12 mouse cellular contexts compared by ENCODE assay signal in the genomic region with DNA sequence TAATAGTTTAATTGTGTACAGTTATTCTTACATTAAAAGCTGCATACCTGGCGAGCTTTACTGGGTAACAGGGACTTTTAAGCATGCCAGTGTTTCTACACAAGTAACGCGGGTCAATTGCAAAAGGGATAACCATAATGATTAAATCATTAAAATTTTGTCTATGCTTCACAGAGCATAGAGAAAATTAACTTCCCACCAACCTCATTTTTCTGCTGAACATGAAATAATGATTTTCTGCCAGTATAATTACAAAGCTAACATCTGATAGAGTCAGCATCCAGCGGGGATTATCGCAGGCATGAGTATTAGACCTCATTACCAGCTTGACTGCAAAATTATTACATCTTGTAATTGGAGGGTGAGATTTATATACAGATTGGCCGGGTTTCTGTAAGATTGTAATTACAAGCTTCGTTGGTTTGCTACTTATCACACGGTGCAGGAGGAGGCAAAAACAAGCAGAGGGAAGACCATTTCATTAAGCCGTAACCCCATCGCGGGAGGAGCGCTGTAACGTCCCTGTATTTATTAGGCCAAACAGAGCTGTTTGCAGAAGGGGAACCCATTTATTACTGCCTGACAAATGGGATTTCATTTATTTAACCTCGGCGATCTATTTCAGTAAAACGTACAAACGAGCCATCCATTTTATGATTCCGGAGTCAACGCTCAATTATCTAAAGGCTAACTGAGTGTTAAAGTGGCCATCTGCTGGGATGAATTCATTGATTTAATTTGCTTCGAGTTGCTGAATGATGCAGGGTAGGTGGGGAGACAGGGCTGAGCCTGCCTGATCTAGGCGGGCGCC.
DNase-seq lines count a peak whose midpoint lies in the region; ATAC-seq and TF ChIP-seq lines count a peak whose summit lies in the region.
"Had no signal": no experiment of that assay in that cellular context is flagged by ENCODE, and none has a peak within 500 bp of the region (broad histone marks: within the 10 kb centered on the region; RNA-seq: fewer than 3 reads in every experiment).

No protein-coding gene starts in this region.

- ATAC-seq in kidney, embryonic 16.5 days (ENCODE audit: low FRiP score, low TSS enrichment) = peak; percentile 78; the same call in 1 of the 2 replicates
- peak; percentile 93 for ATAC-seq in hindbrain, embryonic 13.5 days (ENCODE audit: low FRiP score)
- peak; percentile 89 for ATAC-seq in midbrain, postnatal 0 days (ENCODE audit: low FRiP score)
- ATAC-seq in granulocyte monocyte progenitor cell, adult 5-6 weeks (replicated peaks; ENCODE audit: poor library complexity, severe bottlenecking) = no peak

- H3K4me1 ChIP-seq in kidney, embryonic 16.5 days (ENCODE audit: insufficient read depth, low read length) = peaks cover 7% of the 10 kb centered on the region
- peaks cover 24% of the 10 kb centered on the region for H3K4me1 ChIP-seq in hindbrain, embryonic 13.5 days (replicated peaks)
- H3K4me1 ChIP-seq in midbrain, postnatal 0 days (ENCODE audit: insufficient read depth, low read length) = peaks cover 3% of the 10 kb centered on the region; the same call in 1 of the 2 replicates
- H3K4me1 ChIP-seq: embryonic facial prominence, embryonic 15.5 days had no signal

- no peak for DNase-seq in kidney, adult 8-10 months
- DNase-seq in brain, embryonic 18.5 days (ENCODE audit: low read depth, low spot score) = peak; percentile 58
- DNase-seq in midbrain, postnatal 0 days (ENCODE audit: low spot score) = peak; percentile 75
- no peak for DNase-seq in heart, postnatal 25 days (ENCODE audit: low spot score)
- no peak for DNase-seq in spleen, postnatal 36 days (ENCODE audit: low spot score in 2 of 2)
- DNase-seq: lung, postnatal 14 days; thymus, postnatal 14 days had no signal

- TF ChIP-seq CTCF in midbrain, postnatal 0 days (IDR thresholded peaks at IDR 0.05) = no peak

- intact Hi-C loops in heart, postnatal 25 days (cut with DNase I) = no loop called here

- H3K27me3 ChIP-seq in kidney, embryonic 16.5 days (ENCODE audit: insufficient read depth, low read length) = peaks cover 59% of the 10 kb centered on the region
- H3K27me3 ChIP-seq in hindbrain, embryonic 13.5 days = peaks cover 32% of the 10 kb centered on the region
- H3K27me3 ChIP-seq in midbrain, postnatal 0 days (ENCODE audit: insufficient read depth, low read length) = peaks cover 3% of the 10 kb centered on the region; the same call in 1 of the 2 replicates
- H3K27me3 ChIP-seq: embryonic facial prominence, embryonic 15.5 days; heart, embryonic 13.5 days had no signal

- H3K4me2 ChIP-seq in kidney, embryonic 16.5 days (replicated peaks; ENCODE audit: low read depth, low read length) = peak overlapping the region; percentile 44
- peak overlapping the region; percentile 40 for H3K4me2 ChIP-seq in hindbrain, embryonic 13.5 days
- H3K4me2 ChIP-seq in midbrain, postnatal 0 days (ENCODE audit: low read depth, low read length, poor library complexity, severe bottlenecking) = peak overlapping the region; percentile 50
- H3K4me2 ChIP-seq: embryonic facial prominence, embryonic 15.5 days; heart, embryonic 13.5 days had no signal

- no peaks in the 10 kb centered on the region for H3K9me3 ChIP-seq in kidney, embryonic 16.5 days (ENCODE audit: low read length)
- H3K9me3 ChIP-seq in hindbrain, embryonic 13.5 days = no peaks in the 10 kb centered on the region
- H3K9me3 ChIP-seq in midbrain, postnatal 0 days (ENCODE audit: low read length) = no peaks in the 10 kb centered on the region
- H3K9me3 ChIP-seq: embryonic facial prominence, embryonic 15.5 days; heart, embryonic 13.5 days had no signal

- H3K27ac ChIP-seq in kidney, embryonic 16.5 days (ENCODE audit: low read length) = no peak overlapping the region
- peak overlapping the region; percentile 70 for H3K27ac ChIP-seq in hindbrain, embryonic 13.5 days
- H3K27ac ChIP-seq in midbrain, postnatal 0 days (ENCODE audit: low read depth, low read length) = peak overlapping the region; percentile 57
- H3K27ac ChIP-seq: embryonic facial prominence, embryonic 15.5 days; heart, embryonic 13.5 days had no signal

- H3K4me3 ChIP-seq in kidney, embryonic 16.5 days (ENCODE audit: low read length) = peak overlapping the region; percentile 20
- H3K4me3 ChIP-seq in hindbrain, embryonic 13.5 days = peak overlapping the region; percentile 18
- peak overlapping the region; percentile 33 for H3K4me3 ChIP-seq in midbrain, postnatal 0 days (ENCODE audit: low read depth, low read length)
- H3K4me3 ChIP-seq: embryonic facial prominence, embryonic 15.5 days; heart, embryonic 13.5 days had no signal

- no peaks in the 10 kb centered on the region for H3K36me3 ChIP-seq in kidney, embryonic 16.5 days (ENCODE audit: insufficient read depth, low read length)
- H3K36me3 ChIP-seq in hindbrain, embryonic 13.5 days = no peaks in the 10 kb centered on the region
- H3K36me3 ChIP-seq in midbrain, postnatal 0 days (ENCODE audit: insufficient read depth, low read length) = no peaks in the 10 kb centered on the region
- H3K36me3 ChIP-seq: embryonic facial prominence, embryonic 15.5 days; heart, embryonic 13.5 days had no signal

- 16% methylated on average over 22 of the region's 22 CpGs for WGBS in kidney, embryonic 16.5 days
- 32% methylated on average over 22 of the region's 22 CpGs for WGBS in hindbrain, embryonic 13.5 days
- 25% methylated on average over 22 of the region's 22 CpGs for WGBS in midbrain, postnatal 0 days

- H3K9ac ChIP-seq in kidney, embryonic 16.5 days (replicated peaks; ENCODE audit: low read length) = no peak overlapping the region
- H3K9ac ChIP-seq in hindbrain, embryonic 13.5 days = no peak overlapping the region
- H3K9ac ChIP-seq in midbrain, postnatal 0 days (replicated peaks; ENCODE audit: low read length, poor library complexity, severe bottlenecking) = peak overlapping the region; percentile 45
- H3K9ac ChIP-seq: embryonic facial prominence, embryonic 15.5 days; heart, embryonic 13.5 days had no signal

Comparison
In these comparisons a context has a peak if more than half of its experiments do, and no peak if none do; other contexts are left out.
1. DNase-seq: peak in brain, embryonic 18.5 days (single experiment) and midbrain, postnatal 0 days (single experiment); none in kidney, adult 8-10 months (0 of 2), heart, postnatal 25 days (single experiment) and spleen, postnatal 36 days (0 of 2).
2. Peak in every context shown above with its lines, with median percentiles within 50 percentile points of each other: H3K4me2 ChIP-seq and H3K4me3 ChIP-seq.